Mouse (Mus musculus) layer of hippocampus, adult 9-10 months (tissue): ENCODE results near the gene Actb.
A peak's percentile ranks its signal among the peaks of the same experiment; 100 is the strongest.

Experiments used
- DNase-seq: peaks from one replicate; pipeline ENCODE4 v3.0.0; 2022; ENCODE audit warnings: low spot score

Gene Actb

GRCm38 (mm10) chr5:142921074-142921459, 14.5 kb upstream of the Actb start:
- no peak for DNase-seq

DNA sequence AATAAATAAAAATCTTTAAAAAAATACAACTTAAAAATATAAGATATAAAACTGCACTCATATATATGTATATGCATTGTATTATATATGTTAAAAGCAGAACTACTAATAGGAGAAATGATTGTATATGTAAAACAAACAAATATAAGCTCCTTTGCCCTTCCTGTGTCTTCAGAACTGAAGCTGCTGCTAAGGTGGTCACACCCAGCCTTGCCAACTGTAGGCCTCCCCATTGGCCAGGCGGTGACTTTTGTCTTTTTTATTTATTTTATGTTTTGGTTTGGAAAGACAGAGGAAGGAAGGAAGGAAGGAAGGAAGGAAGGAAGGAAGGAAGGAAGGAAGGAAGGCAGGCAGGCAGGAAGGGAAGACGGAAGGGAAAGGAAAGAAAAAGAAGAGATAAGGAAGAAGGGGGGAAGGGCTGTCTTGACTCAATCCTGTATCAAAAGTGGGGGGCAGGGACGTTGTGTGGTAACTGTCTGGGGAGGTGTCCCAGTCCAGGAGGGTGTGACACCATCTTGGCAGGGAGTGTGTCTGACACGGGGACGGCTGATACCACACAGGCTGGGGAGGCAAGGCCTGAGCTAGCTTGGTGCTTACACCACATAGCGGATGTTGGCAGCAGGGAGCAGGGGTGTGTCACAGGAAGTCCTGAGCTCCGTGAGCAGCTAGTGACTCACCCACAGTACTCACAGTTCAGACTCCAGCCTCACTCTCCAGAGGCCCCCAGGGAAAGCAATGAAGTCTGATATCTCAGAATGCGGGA, 13.9 kb upstream of the Actb start:
- DNase-seq: no peak

GRCm38 (mm10) chr5:142917402-142917801, 10.8 kb upstream of the Actb start:
- no peak for DNase-seq

- no peak for DNase-seq
Observed at GRCm38 (mm10) chr5:142916593-142916992, 10.0 kb upstream of the Actb start.

GRCm38 (mm10) chr5:142915231-142915630, 8.7 kb upstream of the Actb start:
- DNase-seq: no peak

- no peak for DNase-seq
Observed at GRCm38 (mm10) chr5:142912739-142913138, 6.2 kb upstream of the Actb start.

DNA sequence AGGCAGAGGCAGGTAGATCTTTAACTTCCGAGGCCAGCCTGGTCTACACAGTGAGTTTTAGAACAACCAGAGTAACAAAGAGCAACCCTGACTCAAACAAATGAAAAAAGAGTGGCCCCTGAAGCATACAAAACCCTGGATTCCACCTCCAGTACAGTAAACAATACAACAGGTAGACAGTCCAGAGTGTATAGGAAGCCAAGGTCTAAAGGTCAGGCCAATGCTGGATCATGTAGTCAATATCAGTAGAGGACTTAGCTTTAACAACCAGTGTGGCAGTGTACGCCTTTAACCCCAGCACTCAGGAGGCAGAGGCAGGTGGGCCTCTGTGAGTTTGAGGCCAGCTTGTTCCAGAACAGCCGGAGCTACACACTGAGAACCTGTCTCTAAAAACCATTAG, 5.8 kb upstream of the Actb start:
- no peak for DNase-seq

- no peak for DNase-seq
Observed at GRCm38 (mm10) chr5:142911629-142912028, 5.1 kb upstream of the Actb start.

GRCm38 (mm10) chr5:142909576-142910278, 3.2 kb upstream of the Actb start:
- no peak for DNase-seq

DNA sequence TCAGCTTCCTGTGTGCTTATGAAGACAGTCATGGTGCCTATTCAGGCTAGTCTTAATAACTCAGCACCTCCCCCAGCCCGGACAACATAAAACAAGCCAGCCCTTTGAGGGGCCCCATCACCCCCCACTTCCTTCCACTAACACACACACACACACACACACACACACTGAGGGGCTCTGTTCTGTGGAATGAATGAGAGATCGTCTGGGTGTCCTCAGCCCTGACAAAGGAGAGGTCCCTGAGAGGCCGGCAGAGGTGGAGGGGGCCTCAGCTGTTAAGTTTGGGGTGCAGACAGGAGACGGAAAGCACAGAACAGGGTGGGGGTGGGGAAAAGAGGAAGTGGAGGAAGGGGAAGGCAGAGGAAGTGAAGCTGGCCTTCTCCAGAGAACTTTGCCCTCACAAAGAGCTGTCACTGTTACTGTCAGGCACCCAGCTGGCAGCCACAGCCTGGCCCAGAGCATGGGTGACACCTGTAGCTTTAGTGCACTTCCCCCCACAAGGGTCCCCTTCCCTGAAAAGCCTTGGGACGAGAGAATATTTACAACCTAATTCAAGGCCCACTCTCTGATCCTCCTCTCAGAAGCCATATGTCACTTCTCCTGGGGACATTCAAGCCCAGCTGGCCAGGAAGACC, 2.5 kb upstream of the Actb start:
- no peak for DNase-seq

DNA sequence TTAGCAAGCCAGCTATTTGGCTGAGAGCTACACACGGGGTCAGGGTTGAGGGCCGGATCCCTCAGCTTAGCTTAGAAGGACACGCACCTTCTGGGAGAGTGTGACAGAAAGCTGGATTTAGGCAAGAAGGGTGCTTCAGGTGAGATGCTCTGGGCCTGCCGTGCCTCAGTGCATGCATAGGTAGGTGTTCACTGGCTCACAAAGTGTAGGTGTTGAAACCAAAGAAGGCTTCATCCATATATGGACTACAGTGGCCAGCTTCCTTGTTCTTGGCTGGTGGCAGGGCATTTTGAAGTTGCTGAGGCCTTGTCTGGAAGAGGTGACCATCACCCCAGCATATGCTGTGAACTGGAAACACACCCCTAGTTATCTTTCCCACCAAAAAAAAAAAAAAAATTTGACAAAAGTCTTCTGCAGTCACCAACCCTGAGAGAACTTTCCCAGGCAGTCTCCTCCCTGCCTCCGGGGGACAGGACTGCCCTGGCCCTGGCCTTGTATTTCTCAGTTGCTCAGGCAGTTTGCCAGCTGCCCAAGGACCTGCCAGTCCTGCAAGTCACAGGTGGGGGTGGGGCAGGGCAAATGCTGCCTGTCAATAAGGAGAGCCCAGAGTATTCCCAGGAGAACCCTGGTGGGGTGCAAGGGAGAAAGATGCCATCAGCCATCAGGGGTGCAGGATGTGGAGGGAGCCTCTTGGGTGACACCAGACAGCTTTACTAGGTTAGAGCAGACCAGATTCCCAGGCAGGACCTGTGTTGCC, 1.4 kb upstream of the Actb start:
- no peak for DNase-seq

DNA sequence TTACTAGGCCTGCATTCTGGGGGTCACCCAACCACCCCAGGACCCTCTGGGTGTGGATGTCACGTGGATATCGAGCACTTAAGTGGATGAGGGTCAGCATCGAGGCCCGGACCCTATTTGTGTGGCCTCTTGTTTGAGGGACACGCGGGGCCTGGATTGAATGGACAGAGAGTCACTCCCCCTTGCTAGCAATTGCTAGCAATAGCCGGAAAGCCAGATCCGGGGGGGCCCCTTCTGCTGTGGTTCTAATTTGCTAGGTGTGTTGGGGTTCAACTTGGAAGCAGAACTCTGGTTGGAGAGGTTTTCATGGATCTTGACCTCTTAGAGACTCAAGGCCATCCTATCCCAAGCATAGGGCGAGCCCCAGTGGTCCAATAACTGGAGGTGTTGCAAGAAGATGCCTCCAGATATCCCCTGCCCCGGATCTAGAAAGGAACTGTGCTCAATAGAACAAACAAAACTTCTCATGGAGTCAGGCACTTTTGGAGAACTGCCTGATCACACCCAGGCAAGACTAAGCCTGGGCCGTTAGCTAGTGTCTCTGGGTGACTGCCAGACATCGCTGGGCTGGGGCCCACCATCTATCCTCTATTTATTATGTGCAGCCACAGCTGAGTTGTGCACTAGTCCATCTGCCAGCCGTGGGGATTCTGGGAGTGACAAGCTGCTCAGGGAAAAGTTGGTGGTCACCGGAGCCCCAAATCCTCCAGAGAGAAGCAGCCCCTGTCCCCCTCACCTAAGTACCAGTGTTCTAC, 671 bp upstream of the Actb start:
- DNase-seq: peak; percentile 76

- peak; percentile 94 for DNase-seq
Observed at GRCm38 (mm10) chr5:142905725-142906531, 626 bp downstream of the Actb start.

DNA sequence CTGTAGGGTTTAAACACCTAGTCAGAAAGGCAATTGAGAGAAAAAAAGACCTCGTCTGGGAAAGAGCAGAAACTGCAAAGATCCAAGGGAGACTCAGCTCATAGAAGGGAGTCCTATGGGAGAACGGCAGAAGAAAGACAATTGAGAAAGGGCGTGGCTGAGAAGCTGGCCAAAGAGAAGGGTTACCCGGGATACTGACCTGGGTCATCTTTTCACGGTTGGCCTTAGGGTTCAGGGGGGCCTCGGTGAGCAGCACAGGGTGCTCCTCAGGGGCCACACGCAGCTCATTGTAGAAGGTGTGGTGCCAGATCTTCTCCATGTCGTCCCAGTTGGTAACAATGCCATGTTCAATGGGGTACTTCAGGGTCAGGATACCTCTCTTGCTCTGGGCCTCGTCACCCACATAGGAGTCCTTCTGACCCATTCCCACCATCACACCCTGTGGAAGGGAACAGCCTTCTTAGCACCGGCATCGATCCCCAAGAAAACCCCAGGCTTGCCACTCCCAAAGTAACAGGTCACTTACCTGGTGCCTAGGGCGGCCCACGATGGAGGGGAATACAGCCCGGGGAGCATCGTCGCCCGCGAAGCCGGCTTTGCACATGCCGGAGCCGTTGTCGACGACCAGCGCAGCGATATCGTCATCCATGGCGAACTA, 1.4 kb downstream of the Actb start:
- no peak for DNase-seq

DNA sequence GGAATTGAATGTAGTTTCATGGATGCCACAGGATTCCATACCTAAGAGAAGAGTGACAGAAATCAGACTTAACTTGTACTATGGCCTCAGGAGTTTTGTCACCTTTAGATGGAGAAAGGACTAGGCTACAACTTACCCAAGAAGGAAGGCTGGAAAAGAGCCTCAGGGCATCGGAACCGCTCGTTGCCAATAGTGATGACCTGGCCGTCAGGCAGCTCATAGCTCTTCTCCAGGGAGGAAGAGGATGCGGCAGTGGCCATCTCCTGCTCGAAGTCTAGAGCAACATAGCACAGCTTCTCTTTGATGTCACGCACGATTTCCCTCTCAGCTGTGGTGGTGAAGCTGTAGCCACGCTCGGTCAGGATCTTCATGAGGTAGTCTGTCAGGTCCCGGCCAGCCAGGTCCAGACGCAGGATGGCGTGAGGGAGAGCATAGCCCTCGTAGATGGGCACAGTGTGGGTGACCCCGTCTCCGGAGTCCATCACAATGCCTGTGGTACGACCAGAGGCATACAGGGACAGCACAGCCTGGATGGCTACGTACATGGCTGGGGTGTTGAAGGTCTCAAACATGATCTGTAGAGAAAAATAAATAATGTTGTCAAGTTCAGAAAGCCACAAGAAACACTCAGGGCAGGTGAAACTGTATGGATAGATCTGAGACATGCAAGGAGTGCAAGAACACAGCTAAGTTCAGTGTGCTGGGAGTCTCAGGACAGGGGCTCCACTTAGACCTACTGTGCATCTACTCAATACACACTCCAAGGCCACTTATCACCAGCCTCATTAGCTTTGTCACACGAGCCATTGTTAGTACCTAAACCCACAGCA, 2.1 kb downstream of the Actb start:
- DNase-seq: no peak

- DNase-seq: no peak
Observed at GRCm38 (mm10) chr5:142903470-142904207, 2.9 kb downstream of the Actb start.

DNA sequence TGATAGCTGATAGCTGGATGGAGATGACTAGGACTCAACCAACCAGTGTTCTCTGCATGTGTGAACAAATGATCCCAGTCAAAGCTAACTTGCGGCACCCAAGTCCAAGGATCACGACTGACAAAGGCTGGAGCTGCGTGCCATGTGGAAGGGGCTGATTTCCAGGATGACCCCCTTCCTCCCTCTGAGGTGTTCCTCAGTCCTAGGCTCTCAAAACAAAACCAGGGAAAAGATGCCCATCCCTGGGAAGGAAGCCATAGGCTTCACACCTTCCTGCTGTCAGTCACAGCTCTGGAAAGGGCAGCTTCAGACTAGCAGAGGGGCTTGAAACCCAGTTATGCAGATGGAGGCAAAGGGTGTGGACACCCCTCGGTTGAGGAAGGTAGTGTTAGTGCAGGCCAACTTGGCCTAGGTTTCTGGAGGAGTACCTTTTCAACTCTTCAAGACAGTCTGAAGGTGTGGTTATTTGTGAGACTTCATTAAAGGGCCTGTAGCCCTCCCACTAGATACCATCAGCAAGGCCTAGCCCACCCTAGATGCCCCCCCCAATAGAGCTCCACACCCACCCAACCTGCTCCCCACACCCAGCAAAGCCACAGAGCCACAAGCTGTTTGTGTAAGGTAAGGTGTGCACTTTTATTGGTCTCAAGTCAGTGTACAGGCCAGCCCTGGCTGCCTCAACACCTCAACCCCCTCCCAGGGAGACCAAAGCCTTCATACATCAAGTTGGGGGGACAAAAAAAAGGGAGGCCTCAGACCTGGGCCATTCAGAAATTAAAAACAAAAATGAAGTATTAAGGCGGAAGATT, 3.8 kb downstream of the Actb start:
- no peak for DNase-seq
